ENCODE assay signal across 8 mouse cellular contexts in the genomic region with DNA sequence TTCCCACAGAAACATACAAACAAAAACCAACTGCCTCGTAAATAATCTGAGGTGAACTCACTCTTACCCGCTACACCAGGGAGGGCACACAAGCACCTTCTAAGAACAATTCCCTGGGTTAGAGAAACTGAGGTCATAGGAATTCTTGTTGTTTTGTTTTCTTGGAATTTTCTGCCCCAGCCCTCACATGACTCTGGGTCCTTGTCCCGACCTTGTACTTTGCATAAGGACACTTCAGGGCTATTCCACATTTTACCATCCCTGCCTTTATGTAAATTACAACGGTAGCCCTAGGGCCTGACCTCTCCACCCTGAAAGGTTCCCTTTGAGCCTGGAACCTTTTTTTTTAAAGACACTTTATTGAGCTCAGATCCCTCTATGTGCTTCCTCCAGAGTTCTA. TPM values are rescaled to one million over a fixed set of nuclear protein-coding genes. Genes with fewer than 3 reads are reported as not detected.
DNase-seq lines count a peak whose midpoint lies in the region; ATAC-seq lines count a peak whose summit lies in the region.

TSS of gene Hsp90aa1 (minus strand) at position 173 of the 400 bp plus-strand sequence.

- H3K36me3 ChIP-seq in kidney, embryonic 16.5 days (ENCODE audit: insufficient read depth, low read length) = no peaks in the 10 kb centered on the region
- H3K36me3 ChIP-seq in megakaryocyte, embryonic 14.5 days (replicated peaks; ENCODE audit: low read length) = no peaks in the 10 kb centered on the region

- DNase-seq in kidney, postnatal 4 days = no peak
- DNase-seq in adrenal gland, postnatal 10 days = no peak
- DNase-seq in gastrocnemius, adult 8-10 months (ENCODE audit: low spot score in 2 of 2) = no peak
- no peak for DNase-seq in urinary bladder, postnatal 10 days (ENCODE audit: low spot score)
- no peak for DNase-seq in ovary, postnatal 36 days (ENCODE audit: low spot score)

- H3K9me3 ChIP-seq in kidney, embryonic 16.5 days (ENCODE audit: low read length) = no peaks in the 10 kb centered on the region
- no peaks in the 10 kb centered on the region for H3K9me3 ChIP-seq in megakaryocyte, embryonic 14.5 days

- ATAC-seq in kidney, embryonic 16.5 days (ENCODE audit: low FRiP score, low TSS enrichment) = no peak
- ATAC-seq in inflammation-experienced regulatory T-cells, adult 6 months = no peak

- H3K4me1 ChIP-seq in kidney, embryonic 16.5 days (ENCODE audit: insufficient read depth, low read length) = peaks cover 4% of the 10 kb centered on the region; the same call in 1 of the 2 replicates
- peaks cover 94% of the 10 kb centered on the region for H3K4me1 ChIP-seq in megakaryocyte, embryonic 14.5 days

- no peak within 1 kb of the TSS for H3K4me3 ChIP-seq in kidney, embryonic 16.5 days (ENCODE audit: low read length)
- H3K4me3 ChIP-seq in megakaryocyte, embryonic 14.5 days (replicated peaks) = peak within 1 kb of the TSS; percentile 82

- H3K27me3 ChIP-seq in kidney, embryonic 16.5 days (ENCODE audit: insufficient read depth, low read length) = no peaks in the 10 kb centered on the region
- no peaks in the 10 kb centered on the region for H3K27me3 ChIP-seq in megakaryocyte, embryonic 14.5 days (replicated peaks)

- no peak within 1 kb of the TSS; the same call in 1 of the 2 replicates for H3K27ac ChIP-seq in kidney, embryonic 16.5 days (ENCODE audit: low read length)

- 0 out of 2 replicates have a peak within 1 kb of the TSS, but pooled peaks have one; percentile 37 for H3K9ac ChIP-seq in kidney, embryonic 16.5 days (replicated peaks; ENCODE audit: low read length)

- H3K4me2 ChIP-seq in kidney, embryonic 16.5 days (replicated peaks; ENCODE audit: low read depth, low read length) = 0 out of 2 replicates have a peak within 1 kb of the TSS, but pooled peaks have one; percentile 20

- 40% methylated on average over 4 of the region's 4 CpGs for WGBS in kidney, embryonic 16.5 days

RNA-seq across cellular contexts. Expression of gene Hsp90aa1, which starts in this region (rescaled TPM):
- polyA plus RNA-seq in kidney, embryonic 16.5 days (2015; fragmentation: Nextera tagmentation; extraction: Ambion mirVana) = 843 and 919 TPM in 2 replicates
- total RNA-seq in adrenal gland, postnatal 10 days (2021) = 100 to 1,000 TPM; 271 to 276 TPM
- total RNA-seq in gastrocnemius, adult 8-10 months (2022) = 10 to 100 TPM; 30.5 to 74.5 (median 56.1) TPM
- polyA plus RNA-seq in inflammation-experienced regulatory T-cells, adult 6 months (2017; shearing (Covaris generic)) = 100 to 1,000 TPM; 173 to 271 (median 181) TPM
- polyA plus RNA-seq in megakaryocyte, embryonic 14.5 days (2012; ENCODE audit: insufficient read depth, low replicate concordance) = 14.0 and 99.4 TPM in 2 replicates
